In the genomic region with DNA sequence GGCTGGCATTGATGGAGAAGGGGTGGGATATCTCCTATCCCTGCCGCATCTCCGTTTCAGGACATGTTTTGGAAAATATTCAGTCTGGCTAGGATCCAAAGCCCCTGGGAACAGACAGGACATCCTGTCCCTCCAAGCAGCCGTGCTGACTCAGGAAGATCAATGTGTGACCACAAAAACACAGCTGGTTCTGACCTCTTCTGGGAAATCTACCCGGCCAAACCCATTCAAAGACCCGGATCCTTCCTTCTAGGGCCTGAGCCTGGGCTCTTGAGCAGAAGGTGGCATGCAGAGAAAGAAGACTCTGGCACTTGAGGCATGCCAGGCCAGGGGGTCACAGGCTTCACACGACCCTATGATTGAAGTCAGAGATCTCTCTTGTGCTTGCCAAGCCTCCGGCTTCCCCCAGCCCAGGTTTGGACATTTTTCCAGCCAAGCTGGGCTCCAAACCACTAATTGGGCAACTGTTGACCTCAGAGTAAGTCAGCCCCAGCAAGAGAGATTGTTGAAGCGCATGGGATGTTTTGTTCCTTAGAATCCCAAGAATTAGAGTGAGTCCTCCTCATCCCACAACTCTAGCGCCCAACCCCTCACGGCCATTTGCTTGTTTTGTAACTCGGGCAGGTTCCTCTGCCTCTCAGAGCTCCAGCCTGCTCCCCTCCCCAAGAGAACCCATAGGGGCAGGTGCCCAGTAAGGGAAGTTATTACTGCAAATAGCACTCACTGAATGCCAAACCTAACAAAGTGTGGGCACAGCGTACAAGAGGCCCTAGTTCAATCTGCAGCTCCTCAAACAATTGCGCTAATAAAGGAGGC, we compare ENCODE assay signal across 8 mouse cellular contexts. TPM values are rescaled to one million over a fixed set of nuclear protein-coding genes. Genes with fewer than 3 reads are reported as not detected.
A peak's percentile ranks its signal among the peaks of the same experiment; 100 is the strongest.
DNase-seq lines count a peak whose midpoint lies in the region; ATAC-seq and TF ChIP-seq lines count a peak whose summit lies in the region.

No protein-coding gene starts in this region.

- CTCF ChIA-PET in Patski (lab: Charles Lee) = interaction anchor here (0.7 to 6.6 kb wide), 3 partner anchors 10 to 66 kb away, joined by 3 to 67 read pairs (median 5); no protein-coding TSS in a partner anchor

- no peak for TF ChIP-seq CTCF in Patski (IDR thresholded peaks at IDR 0.05)

- DNase-seq in 416B (ENCODE audit: low read depth) = peak; percentile 71
- DNase-seq in Patski (ENCODE audit: low read depth, low spot score) = peak; percentile 73
- no peak for DNase-seq in heart, embryonic 10.5 days (ENCODE audit: low spot score)
- peak; percentile 81 to 90 for DNase-seq in kidney, postnatal 25 days
- no peak for DNase-seq in embryo, embryonic 9.5 days (ENCODE audit: extremely low spot score)
- DNase-seq in forebrain, embryonic 14.5 days (ENCODE audit: low spot score) = no peak
- no peak for DNase-seq in layer of hippocampus, postnatal 14 days (ENCODE audit: low spot score in 2 of 2)

- no peaks in the 10 kb centered on the region for H3K9me3 ChIP-seq in heart, embryonic 10.5 days
- H3K9me3 ChIP-seq in stomach, embryonic 15.5 days = no peaks in the 10 kb centered on the region
- H3K9me3 ChIP-seq in forebrain, embryonic 14.5 days (replicated peaks; ENCODE audit: control insufficient read depth, low read length) = no peaks in the 10 kb centered on the region

- H3K27me3 ChIP-seq in Patski = peaks cover 4% of the 10 kb centered on the region
- H3K27me3 ChIP-seq in heart, embryonic 10.5 days (ENCODE audit: insufficient read depth, poor library complexity, severe bottlenecking) = no peaks in the 10 kb centered on the region
- no peaks in the 10 kb centered on the region for H3K27me3 ChIP-seq in stomach, embryonic 15.5 days (replicated peaks)
- H3K27me3 ChIP-seq in forebrain, embryonic 14.5 days (replicated peaks; ENCODE audit: control insufficient read depth, insufficient read depth, low read length) = no peaks in the 10 kb centered on the region

- in situ Hi-C loops in Patski (cut with MboI; ENCODE audit: low pct_unique_long_range_greater_than_20kb) = loop anchor here (10.0 kb wide), 1 partner anchor 61 kb away; no protein-coding TSS in a partner anchor

- POLR2A ChIA-PET in Patski (lab: Charles Lee) = no interaction called here

- H3K9ac ChIP-seq in stomach, embryonic 15.5 days = no peak overlapping the region
- no peak overlapping the region for H3K9ac ChIP-seq in forebrain, embryonic 14.5 days (ENCODE audit: low read length)

- H3K4me3 ChIP-seq in heart, embryonic 10.5 days = no peak overlapping the region
- no peak overlapping the region for H3K4me3 ChIP-seq in stomach, embryonic 15.5 days (replicated peaks)
- no peak overlapping the region for H3K4me3 ChIP-seq in forebrain, embryonic 14.5 days (ENCODE audit: low read depth, low read length)

- 72% methylated on average over 13 of the region's 13 CpGs for WGBS in heart, embryonic 10.5 days
- 60% methylated on average over 13 of the region's 13 CpGs for WGBS in stomach, embryonic 15.5 days
- WGBS in forebrain, embryonic 14.5 days = 82% methylated on average over 13 of the region's 13 CpGs

- H3K4me1 ChIP-seq in heart, embryonic 10.5 days = peaks cover 10% of the 10 kb centered on the region
- H3K4me1 ChIP-seq in stomach, embryonic 15.5 days = 0 out of 2 replicates have a peak, but pooled peaks cover 3% of the 10 kb centered on the region
- no peaks in the 10 kb centered on the region for H3K4me1 ChIP-seq in forebrain, embryonic 14.5 days (ENCODE audit: control insufficient read depth, insufficient read depth, low read length)

- H3K4me2 ChIP-seq in stomach, embryonic 15.5 days = no peak overlapping the region
- H3K4me2 ChIP-seq in forebrain, embryonic 14.5 days (ENCODE audit: low read length) = no peak overlapping the region

- peak overlapping the region; percentile 57; the same call in 1 of the 2 replicates for H3K27ac ChIP-seq in heart, embryonic 10.5 days
- peak overlapping the region; percentile 2; the same call in 1 of the 2 replicates for H3K27ac ChIP-seq in stomach, embryonic 15.5 days
- H3K27ac ChIP-seq in forebrain, embryonic 14.5 days (ENCODE audit: low read depth, low read length) = no peak overlapping the region

- no peaks in the 10 kb centered on the region for H3K36me3 ChIP-seq in heart, embryonic 10.5 days
- H3K36me3 ChIP-seq in stomach, embryonic 15.5 days = no peaks in the 10 kb centered on the region
- no peaks in the 10 kb centered on the region for H3K36me3 ChIP-seq in forebrain, embryonic 14.5 days (ENCODE audit: control insufficient read depth, insufficient read depth, low read length)

- peak; percentile 60 for ATAC-seq in Patski
- peak; percentile 15; the same call in 1 of the 2 replicates for ATAC-seq in stomach, embryonic 15.5 days (ENCODE audit: insufficient read depth, low FRiP score, low read depth)
- no peak for ATAC-seq in forebrain, embryonic 14.5 days

RNA-seq across cellular contexts. Expression of gene Ttpal, which starts 5.8 kb away (rescaled TPM):
- 19.4 TPM for polyA plus RNA-seq in Patski (2021)
- 27.5 and 31.8 TPM in 2 replicates for polyA plus RNA-seq in heart, embryonic 10.5 days (2016; fragmentation: Nextera tagmentation; extraction: Ambion mirVana)
- polyA plus RNA-seq in stomach, embryonic 15.5 days (2015; fragmentation: Nextera tagmentation; extraction: Ambion mirVana) = 26.2 and 26.9 TPM in 2 replicates
- 44.8 and 46.7 TPM in 2 replicates for polyA plus RNA-seq in forebrain, embryonic 14.5 days (2014; fragmentation: Nextera tagmentation; extraction: Ambion mirVana)
- 10 to 100 TPM; 53.1 to 57.6 TPM for total RNA-seq in layer of hippocampus, postnatal 14 days (2021)

RNA-seq across cellular contexts. Expression of gene Serinc3, which starts 48.7 kb away (rescaled TPM):
- polyA plus RNA-seq in Patski (2021) = 238 TPM
- 51.1 and 55.2 TPM in 2 replicates for polyA plus RNA-seq in heart, embryonic 10.5 days (2016; fragmentation: Nextera tagmentation; extraction: Ambion mirVana)
- 46.3 and 49.1 TPM in 2 replicates for polyA plus RNA-seq in stomach, embryonic 15.5 days (2015; fragmentation: Nextera tagmentation; extraction: Ambion mirVana)
- polyA plus RNA-seq in forebrain, embryonic 14.5 days (2014; fragmentation: Nextera tagmentation; extraction: Ambion mirVana) = 37.3 and 37.9 TPM in 2 replicates
- total RNA-seq in layer of hippocampus, postnatal 14 days (2021) = 100 to 1,000 TPM; 209 to 218 TPM

Comparison
In these comparisons a context has a peak if more than half of its experiments do, and no peak if none do; other contexts are left out.
1. DNase-seq: peak in 416B (single experiment), Patski (single experiment) and kidney, postnatal 25 days (2 of 2); none in heart, embryonic 10.5 days (single experiment), embryo, embryonic 9.5 days (single experiment), forebrain, embryonic 14.5 days (single experiment) and layer of hippocampus, postnatal 14 days (0 of 2).